10 mouse cellular contexts compared by ENCODE assay signal in the genomic region with DNA sequence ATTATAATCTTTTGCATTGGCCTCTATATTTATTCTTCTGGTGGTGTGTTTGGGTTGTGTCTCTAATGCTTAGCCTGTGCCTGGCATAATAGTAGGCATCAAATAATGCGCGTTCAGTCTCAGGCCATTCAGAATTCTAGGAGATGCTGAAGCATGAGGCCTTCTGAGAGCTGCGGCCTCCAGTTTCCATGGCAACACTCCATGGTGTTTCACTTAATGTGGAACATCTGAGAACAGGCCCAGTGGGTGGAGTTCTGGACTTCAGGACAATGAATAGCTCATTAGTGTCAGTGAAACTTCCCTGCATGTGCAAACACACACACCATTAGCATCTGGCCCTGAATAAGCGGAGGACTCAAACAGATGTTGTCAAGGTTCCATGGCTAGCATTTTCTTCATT.
A peak's percentile ranks its signal among the peaks of the same experiment; 100 is the strongest.
DNase-seq lines count a peak whose midpoint lies in the region; ATAC-seq lines count a peak whose summit lies in the region.
"Had no signal": no experiment of that assay in that cellular context is flagged by ENCODE, and none has a peak within 500 bp of the region (broad histone marks: within the 10 kb centered on the region; RNA-seq: fewer than 3 reads in every experiment).

No protein-coding gene starts in this region.

- no peak overlapping the region for H3K9ac ChIP-seq in intestine, embryonic 15.5 days
- H3K9ac ChIP-seq: heart, embryonic 13.5 days had no signal

- WGBS in intestine, embryonic 15.5 days = 75% methylated on average over 4 of the region's 4 CpGs

- H3K36me3 ChIP-seq in intestine, embryonic 15.5 days = no peaks in the 10 kb centered on the region
- H3K36me3 ChIP-seq: G1E; heart, embryonic 13.5 days had no signal

- ATAC-seq in intestine, embryonic 15.5 days = no peak
- ATAC-seq in cerebellum, adult (ENCODE audit: insufficient number of reproducible peaks, low FRiP score, low TSS enrichment) = no peak

- H3K4me1 ChIP-seq in intestine, embryonic 15.5 days (replicated peaks) = no peaks in the 10 kb centered on the region
- H3K4me1 ChIP-seq: heart, embryonic 13.5 days had no signal

- H3K4me3 ChIP-seq in intestine, embryonic 15.5 days (replicated peaks) = no peak overlapping the region
- H3K4me3 ChIP-seq: heart, embryonic 13.5 days had no signal

- intact Hi-C loops in left cerebral cortex, postnatal 14 days (cut with DNase I) = no loop called here

- DNase-seq in ovary, postnatal 14 days (ENCODE audit: low spot score) = peak; percentile 2
- DNase-seq in ovary, postnatal 36 days (ENCODE audit: low spot score) = no peak
- peak; percentile 9 for DNase-seq in gastrocnemius, postnatal 10 days
- peak; percentile 65 to 84 for DNase-seq in left cerebral cortex, postnatal 14 days (ENCODE audit: low spot score in 2 of 2)
- DNase-seq in retina, postnatal 1 day = peak; percentile 65
- no peak for DNase-seq in kidney, postnatal 25 days

- H3K27ac ChIP-seq in intestine, embryonic 15.5 days = no peak overlapping the region
- H3K27ac ChIP-seq: heart, embryonic 13.5 days had no signal

- H3K9me3 ChIP-seq in intestine, embryonic 15.5 days = no peaks in the 10 kb centered on the region
- H3K9me3 ChIP-seq: G1E; heart, embryonic 13.5 days had no signal

- H3K4me2 ChIP-seq in intestine, embryonic 15.5 days (replicated peaks) = no peak overlapping the region
- H3K4me2 ChIP-seq: heart, embryonic 13.5 days had no signal

- no peaks in the 10 kb centered on the region for H3K27me3 ChIP-seq in intestine, embryonic 15.5 days (replicated peaks)
- H3K27me3 ChIP-seq: heart, embryonic 13.5 days had no signal

Comparison
In these comparisons a context has a peak if more than half of its experiments do, and no peak if none do; other contexts are left out.
1. DNase-seq: peak in ovary, postnatal 14 days (single experiment), gastrocnemius, postnatal 10 days (single experiment), left cerebral cortex, postnatal 14 days (2 of 2) and retina, postnatal 1 day (single experiment); none in ovary, postnatal 36 days (single experiment) and kidney, postnatal 25 days (0 of 2).